Mouse (Mus musculus) spleen, postnatal 0 days (tissue): ENCODE data around the gene Mtfp1. TPM values are rescaled to one million over a fixed set of nuclear protein-coding genes. Genes with fewer than 3 reads are reported as not detected.

Experiments used
- polyA plus RNA-seq: library from polyadenylated mRNA; unstranded; fragments of >200 nt; fragmentation: Nextera tagmentation; extraction: Ambion mirVana; gene quantifications from 2 replicates; pipeline ENCODE4 v1.2.1, GENCODE M21; 2015

The Mtfp1 gene
- 18.3 and 19.7 TPM in 2 replicates for polyA plus RNA-seq

GRCm38 (mm10) chr11:4095171-4096053, at the start of gene Mtfp1:
TSS of gene Mtfp1 (minus strand) at chr11:4095445.

GRCm38 (mm10) chr11:4134986-4135935, 40.0 kb upstream of the Mtfp1 start, which contains the start of gene Rnf215:
TSS of gene Rnf215 (plus strand) at chr11:4135202.

GRCm38 (mm10) chr11:4122742-4123579, 27.7 kb upstream of the Mtfp1 start, which contains the start of gene Sec14l2:
TSS of gene Sec14l2 (minus strand) at chr11:4123415.

GRCm38 (mm10) chr11:4064627-4065122, 30.6 kb downstream of the Mtfp1 start, which contains the start of gene Sec14l3:
TSS of gene Sec14l3 (plus strand) at chr11:4064841.

Other genes with a start within 250 kb of the Mtfp1 start
- 0.05 and 0.13 TPM in 2 replicates for gene Osbp2, start 231.5 kb downstream of the Mtfp1 start, polyA plus RNA-seq
- gene 4921536K21Rik, start 200.3 kb downstream of the Mtfp1 start, polyA plus RNA-seq: 0.05 TPM in 1 of 2 replicates, not detected in the other
- gene Dusp18, start 200.2 kb downstream of the Mtfp1 start, polyA plus RNA-seq: 0.45 and 0.64 TPM in 2 replicates
- gene Slc35e4, start 180.8 kb downstream of the Mtfp1 start, polyA plus RNA-seq: 0.75 and 1.3 TPM in 2 replicates
- 29.7 and 42.5 TPM in 2 replicates for gene Tcn2, start 163.3 kb downstream of the Mtfp1 start, polyA plus RNA-seq
- gene Pes1, start 131.5 kb downstream of the Mtfp1 start, polyA plus RNA-seq: 48.6 and 53.0 TPM in 2 replicates
- gene 4930556J24Rik, start 118.7 kb downstream of the Mtfp1 start, polyA plus RNA-seq: not detected in 2 replicates
- gene Gal3st1, start 111.8 kb downstream of the Mtfp1 start, polyA plus RNA-seq: 0.19 and 0.23 TPM in 2 replicates
- not detected in 2 replicates for gene Sec14l4, start 64.0 kb downstream of the Mtfp1 start, polyA plus RNA-seq
- gene Sec14l3, start 30.6 kb downstream of the Mtfp1 start, polyA plus RNA-seq: not detected in 2 replicates
- 6.6 and 8.4 TPM in 2 replicates for gene Sec14l2, start 28.0 kb upstream of the Mtfp1 start, polyA plus RNA-seq
- gene Rnf215, start 39.8 kb upstream of the Mtfp1 start, polyA plus RNA-seq: 9.7 and 13.6 TPM in 2 replicates
- gene Ccdc157, start 64.8 kb upstream of the Mtfp1 start, polyA plus RNA-seq: 1.4 and 2.0 TPM in 2 replicates
- 20.2 TPM in 2 replicates for gene Sf3a1, start 64.9 kb upstream of the Mtfp1 start, polyA plus RNA-seq
- 9.0 and 10.7 TPM in 2 replicates for gene Tbc1d10a, start 91.3 kb upstream of the Mtfp1 start, polyA plus RNA-seq
- 3.7 and 5.0 TPM in 2 replicates for gene Castor1, start 122.8 kb upstream of the Mtfp1 start, polyA plus RNA-seq
- 2.7 and 3.3 TPM in 2 replicates for gene Osm, start 141.0 kb upstream of the Mtfp1 start, polyA plus RNA-seq
- 0.20 and 0.27 TPM in 2 replicates for gene Lif, start 162.1 kb upstream of the Mtfp1 start, polyA plus RNA-seq